Mouse (Mus musculus): ENCODE data around the gene Gnmt.

GRCm38 (mm10) chr17:46747806-46748205 lies 18.8 kb upstream of the Gnmt start:
- TF ChIP-seq CTCF (IDR thresholded peaks at IDR 0.05; ENCODE audit: low read depth, low read length) (no peak), POLR2A (IDR thresholded peaks at IDR 0.05; ENCODE audit: extremely low read depth, insufficient read depth, low read length) (no peak)
